Mouse (Mus musculus) splenic B cell, adult 2 months (primary cell): Measurements from ENCODE around the gene Srrm3.

Experiments used
- DNase-seq: peaks from one replicate; pipeline ENCODE4 v3.0.0-alpha.2; 2011; ENCODE audit warnings: low read depth, low spot score
- H3K27me3 ChIP-seq: 2 replicates; pipeline ENCODE4 v1.6.1; 2012; ENCODE audit warnings: mild to moderate bottlenecking, low read length, moderate library complexity, mixed read lengths; ENCODE audit not compliant: control insufficient read depth, poor library complexity, insufficient read depth, severe bottlenecking
- H3K36me3 ChIP-seq: 2 replicates; pipeline ENCODE4 v1.6.1; 2012; ENCODE audit warnings: mild to moderate bottlenecking, low read length, moderate library complexity, mixed read lengths; ENCODE audit not compliant: control insufficient read depth, poor library complexity, insufficient read depth, severe bottlenecking

Gene Srrm3

DNA sequence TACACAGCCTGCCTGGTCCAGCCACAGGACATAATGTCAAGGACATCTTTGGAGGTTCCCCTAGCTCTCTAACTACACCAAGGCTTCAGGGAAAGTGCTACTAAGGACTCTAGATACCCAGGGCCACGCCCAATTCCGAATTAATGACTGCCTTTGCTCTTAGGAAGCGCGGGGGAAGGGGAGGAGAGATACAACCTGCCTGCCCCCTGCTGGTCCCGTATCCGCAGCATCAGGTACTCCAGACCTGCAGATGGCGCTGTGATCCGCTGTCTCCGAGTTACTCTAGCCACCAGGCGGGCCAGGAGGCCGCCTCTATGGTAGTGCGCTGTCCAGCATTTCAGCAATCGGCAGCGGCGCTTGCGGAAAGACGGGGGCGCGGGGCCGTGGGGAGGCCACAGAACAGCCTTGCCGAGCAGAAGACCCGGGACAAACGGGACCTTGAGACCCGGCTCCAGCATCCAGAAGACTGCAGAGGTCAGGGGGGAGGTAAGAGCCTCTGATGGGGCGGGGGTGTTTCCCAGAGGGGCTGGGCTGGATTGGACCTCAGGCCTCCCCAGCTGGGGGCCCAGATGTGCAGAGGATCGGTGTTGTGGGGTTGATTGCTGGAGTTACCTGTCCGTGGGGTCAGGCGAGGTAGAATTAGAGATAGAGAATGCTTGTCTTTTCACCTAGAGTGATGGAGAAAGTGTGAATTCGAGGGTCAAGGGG is at the start of gene Srrm3:
Gene Srrm3, plus strand, starts transcription at position 336 of the 708 bp plus-strand sequence.
- DNase-seq = peak; percentile 94
- H3K27me3 ChIP-seq = no peaks in the 10 kb centered on the region
- H3K36me3 ChIP-seq = no peaks in the 10 kb centered on the region

DNA sequence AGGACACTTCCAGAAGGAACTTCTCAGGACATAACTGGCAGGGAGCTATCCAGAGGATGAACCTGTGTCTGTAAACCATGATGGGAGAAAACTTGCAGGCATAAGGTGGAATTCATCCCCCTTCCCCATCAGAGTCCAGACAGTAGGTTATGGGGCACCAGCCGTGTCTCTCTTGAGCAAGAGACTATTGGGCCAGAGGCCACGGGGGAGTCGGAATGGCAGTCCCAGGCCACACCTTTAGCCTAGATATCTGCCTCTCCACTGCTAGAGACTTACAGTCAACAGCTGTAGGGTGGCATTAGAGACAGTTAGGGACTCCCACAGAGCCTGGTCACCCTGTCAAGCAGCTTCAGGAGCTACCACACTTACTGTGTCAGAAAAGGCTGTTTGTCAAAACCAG is 44.8 kb upstream of the Srrm3 start:
- Histone ChIP-seq H3K36me3 (no peaks in the 10 kb centered on the region), H3K27me3 (no peaks in the 10 kb centered on the region)
- DNase-seq = no peak

DNA sequence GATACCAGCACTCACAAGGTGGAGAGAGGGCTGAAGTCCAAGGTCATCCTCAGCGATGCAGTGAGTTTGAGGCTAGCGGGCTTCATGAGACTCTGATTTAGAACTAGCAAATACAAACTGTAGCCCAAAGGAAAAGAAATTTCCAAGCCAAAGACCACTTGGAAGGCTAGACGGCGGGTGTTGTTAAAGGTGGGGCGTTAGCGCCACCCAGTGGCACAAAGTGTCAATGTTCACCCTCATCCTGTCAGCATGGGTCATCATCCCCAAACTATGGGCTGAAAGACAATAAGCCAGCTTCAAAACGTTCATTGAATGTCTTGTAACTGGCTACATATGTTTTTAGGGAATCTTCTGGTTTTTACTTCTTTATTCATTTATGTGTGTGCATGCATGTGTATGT is 43.2 kb upstream of the Srrm3 start:
- DNase-seq = peak; percentile 84
- Histone ChIP-seq H3K27me3 (no peaks in the 10 kb centered on the region), H3K36me3 (no peaks in the 10 kb centered on the region)

DNA sequence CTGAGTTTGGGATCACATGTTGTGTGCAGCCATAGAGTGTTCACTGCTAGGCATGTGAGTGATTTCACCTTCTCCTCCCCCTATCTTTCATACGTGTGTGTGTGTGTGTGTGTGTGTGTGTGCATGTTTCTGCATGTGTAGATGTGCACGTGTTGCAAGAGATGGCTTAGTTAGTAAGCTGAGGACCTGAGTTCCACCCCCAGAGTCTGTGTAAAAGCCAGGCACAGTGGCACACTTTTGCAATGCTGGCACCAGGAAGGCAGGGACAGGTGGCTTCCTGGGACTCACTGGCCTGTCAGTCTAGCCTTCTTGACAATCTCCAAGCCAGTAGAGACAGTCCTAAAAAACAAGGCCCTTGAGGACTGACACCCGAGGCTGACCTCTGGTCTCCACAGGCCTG is 41.7 kb upstream of the Srrm3 start:
- no peak for DNase-seq
- no peaks in the 10 kb centered on the region for H3K36me3 ChIP-seq
- no peaks in the 10 kb centered on the region for H3K27me3 ChIP-seq

DNA sequence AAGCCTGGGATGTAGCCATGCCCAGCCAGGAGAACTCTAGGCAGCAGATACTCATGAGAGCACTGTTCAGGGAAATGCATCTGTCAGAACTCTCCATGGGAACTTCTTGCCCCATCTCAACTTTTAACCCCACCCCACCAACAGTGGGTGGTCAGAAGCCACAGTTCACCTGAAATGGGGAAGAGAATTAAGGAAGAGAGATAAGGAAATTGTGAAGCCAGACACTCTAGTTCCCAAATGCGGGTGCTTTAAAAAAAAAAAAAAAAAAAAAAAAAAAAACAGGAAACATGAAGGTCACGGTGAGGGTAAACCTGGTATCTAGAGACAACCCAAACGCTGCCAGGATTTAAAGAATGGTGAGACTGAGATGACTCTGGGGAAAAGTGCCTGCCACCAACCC is 34.2 kb upstream of the Srrm3 start:
- no peak for DNase-seq
- Histone ChIP-seq H3K27me3 (no peaks in the 10 kb centered on the region), H3K36me3 (no peaks in the 10 kb centered on the region)

DNA sequence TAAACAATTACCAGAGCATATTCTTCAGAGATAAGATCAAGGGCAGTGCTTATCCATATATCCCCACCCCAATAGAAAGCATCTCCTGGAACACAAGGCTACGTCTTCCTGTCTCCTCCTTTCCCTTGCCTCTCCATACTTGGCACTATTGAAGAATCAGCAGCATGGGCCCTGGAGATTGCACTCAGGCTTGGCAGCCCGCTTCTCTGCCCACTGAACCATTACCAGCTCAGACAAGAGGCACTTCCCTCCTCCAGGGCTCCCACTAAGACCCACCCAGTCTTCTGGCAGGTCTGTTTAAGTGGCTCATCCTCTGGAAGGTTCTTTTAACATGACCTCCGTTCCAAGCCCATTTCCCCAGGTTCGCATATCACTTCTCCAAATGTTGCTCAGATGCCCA is 30.1 kb upstream of the Srrm3 start:
- no peaks in the 10 kb centered on the region for H3K36me3 ChIP-seq
- H3K27me3 ChIP-seq = no peaks in the 10 kb centered on the region
- DNase-seq = no peak

DNA sequence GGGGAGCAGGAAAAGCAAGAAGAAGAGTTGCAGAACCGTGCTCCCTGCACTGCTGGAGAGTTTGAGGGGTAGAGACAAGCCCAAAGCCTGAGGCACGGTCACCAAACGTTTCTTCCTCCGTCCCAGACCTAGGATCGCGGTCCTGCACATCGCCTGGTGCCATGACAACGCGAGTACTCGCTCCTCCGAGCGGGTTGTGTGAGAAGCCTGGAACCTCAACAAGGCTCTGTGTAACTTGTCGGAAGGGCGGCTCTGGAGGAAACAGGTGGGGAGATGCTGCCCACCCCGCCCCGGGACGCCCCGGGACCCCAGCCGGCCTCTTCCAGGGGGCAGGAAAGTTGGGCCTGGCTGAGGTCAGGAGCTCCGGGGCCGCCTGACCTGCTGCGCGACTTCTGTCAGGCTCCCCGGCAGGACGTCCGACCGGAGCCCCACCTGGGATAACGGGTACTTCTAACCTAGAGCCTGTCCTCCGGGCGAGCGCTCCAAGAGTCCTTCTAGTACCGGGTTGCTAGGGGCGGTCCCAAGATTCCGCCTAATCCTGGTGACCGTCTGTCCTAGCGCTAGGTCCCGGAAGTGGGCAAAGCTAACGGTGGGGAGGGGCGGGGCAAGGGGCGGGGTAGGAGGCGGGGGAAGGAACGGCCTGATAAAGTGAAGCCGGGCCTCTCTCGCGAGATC is 28.8 kb upstream of the Srrm3 start, which contains the start of gene Styxl1:
Gene Styxl1, minus strand, starts transcription at position 590 of the 675 bp plus-strand sequence.
- Histone ChIP-seq H3K27me3 (no peaks in the 10 kb centered on the region), H3K36me3 (no peaks in the 10 kb centered on the region)
- no peak for DNase-seq

DNA sequence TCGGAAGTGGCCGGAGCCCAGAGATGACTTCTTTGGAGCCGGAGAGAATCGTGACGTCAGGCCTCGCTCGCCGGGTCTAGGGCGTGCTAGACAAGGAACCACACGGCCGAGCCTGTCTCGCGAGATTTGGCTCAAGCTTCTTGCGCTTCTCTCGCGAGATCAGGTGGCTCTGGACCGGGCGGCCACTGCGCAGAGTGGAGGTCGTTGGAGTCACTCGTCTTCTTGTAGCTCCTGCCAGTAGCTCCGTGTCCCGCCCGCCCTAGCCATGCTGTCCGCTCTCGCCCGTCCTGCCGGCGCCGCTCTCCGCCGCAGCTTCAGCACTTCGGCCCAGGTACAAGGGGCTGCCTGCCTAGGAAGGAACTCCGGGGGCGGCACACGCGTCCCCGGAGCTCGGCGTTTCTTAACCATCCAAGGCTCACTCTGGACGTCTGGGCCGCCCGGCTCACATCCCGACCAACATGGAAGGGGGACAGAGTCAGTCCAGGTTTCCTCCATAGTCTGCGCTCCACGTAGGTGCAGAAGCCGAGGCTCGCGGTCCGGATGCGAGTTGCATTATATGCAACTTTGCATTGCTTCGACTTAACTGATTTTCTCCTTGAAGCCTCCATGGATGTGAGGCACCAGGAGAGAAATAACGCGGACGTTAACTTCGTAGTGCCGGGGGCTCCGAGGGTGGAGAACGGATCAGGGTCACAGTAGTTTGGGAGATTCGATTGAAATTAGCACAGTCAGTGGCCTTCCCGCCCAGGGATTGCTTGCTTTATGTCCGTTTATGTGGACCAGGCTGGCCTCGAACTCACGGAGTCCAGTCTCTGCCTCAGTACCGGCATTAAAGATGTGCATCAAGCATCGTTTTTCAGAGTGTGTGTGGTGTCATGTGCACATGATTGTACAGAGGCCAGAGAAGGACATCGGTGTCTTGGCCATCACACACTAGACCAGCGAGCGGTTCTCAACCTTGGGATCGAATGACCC is 27.9 kb upstream of the Srrm3 start, which contains the start of gene Mdh2:
Gene Mdh2, plus strand, starts transcription at position 10 of the 975 bp plus-strand sequence.
- H3K27me3 ChIP-seq = no peaks in the 10 kb centered on the region
- H3K36me3 ChIP-seq = no peaks in the 10 kb centered on the region
- DNase-seq = peak; percentile 100

DNA sequence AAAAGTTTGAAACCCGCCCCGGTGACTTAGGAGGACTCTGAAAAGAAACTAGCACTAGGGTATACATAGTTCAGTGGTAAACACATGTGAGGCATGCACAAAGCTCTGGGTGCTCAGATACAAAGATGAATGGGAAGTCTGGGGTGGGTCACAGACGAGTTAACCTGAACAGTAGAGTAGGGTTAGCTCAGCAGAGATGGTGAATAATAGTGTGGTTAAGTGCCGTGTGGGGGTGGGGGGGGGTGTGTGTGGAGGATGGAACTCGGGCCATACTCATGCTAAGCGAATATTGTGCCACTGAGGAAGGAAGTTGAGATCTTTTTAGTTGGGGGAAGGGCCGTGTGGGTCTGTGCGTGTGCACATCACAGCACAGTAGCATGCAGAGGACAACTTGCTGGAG is 26.4 kb upstream of the Srrm3 start:
- no peak for DNase-seq
- H3K27me3 ChIP-seq = no peaks in the 10 kb centered on the region
- peaks cover 3% of the 10 kb centered on the region for H3K36me3 ChIP-seq

DNA sequence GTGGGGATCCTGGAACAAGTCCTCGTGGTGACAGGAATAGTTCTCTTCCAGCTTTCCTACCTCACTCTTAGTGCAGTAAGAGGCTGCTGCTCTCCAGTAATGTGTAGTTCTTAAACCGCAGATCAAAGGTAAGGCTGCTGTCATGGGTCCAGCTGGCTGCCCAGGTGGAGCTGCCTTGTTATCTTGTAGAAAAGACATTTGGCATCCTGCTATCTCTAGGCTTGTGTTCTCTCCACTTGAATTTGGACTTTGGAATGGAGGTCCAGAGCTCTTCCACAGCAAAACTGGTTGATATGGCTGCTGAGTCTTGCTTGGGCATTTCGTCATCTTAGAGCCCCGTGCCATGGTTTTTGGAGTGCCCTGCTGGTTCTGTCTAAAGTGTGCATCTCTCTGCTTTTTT is 23.8 kb upstream of the Srrm3 start:
- Histone ChIP-seq H3K27me3 (no peaks in the 10 kb centered on the region), H3K36me3 (peaks cover 10% of the 10 kb centered on the region)
- DNase-seq = no peak

DNA sequence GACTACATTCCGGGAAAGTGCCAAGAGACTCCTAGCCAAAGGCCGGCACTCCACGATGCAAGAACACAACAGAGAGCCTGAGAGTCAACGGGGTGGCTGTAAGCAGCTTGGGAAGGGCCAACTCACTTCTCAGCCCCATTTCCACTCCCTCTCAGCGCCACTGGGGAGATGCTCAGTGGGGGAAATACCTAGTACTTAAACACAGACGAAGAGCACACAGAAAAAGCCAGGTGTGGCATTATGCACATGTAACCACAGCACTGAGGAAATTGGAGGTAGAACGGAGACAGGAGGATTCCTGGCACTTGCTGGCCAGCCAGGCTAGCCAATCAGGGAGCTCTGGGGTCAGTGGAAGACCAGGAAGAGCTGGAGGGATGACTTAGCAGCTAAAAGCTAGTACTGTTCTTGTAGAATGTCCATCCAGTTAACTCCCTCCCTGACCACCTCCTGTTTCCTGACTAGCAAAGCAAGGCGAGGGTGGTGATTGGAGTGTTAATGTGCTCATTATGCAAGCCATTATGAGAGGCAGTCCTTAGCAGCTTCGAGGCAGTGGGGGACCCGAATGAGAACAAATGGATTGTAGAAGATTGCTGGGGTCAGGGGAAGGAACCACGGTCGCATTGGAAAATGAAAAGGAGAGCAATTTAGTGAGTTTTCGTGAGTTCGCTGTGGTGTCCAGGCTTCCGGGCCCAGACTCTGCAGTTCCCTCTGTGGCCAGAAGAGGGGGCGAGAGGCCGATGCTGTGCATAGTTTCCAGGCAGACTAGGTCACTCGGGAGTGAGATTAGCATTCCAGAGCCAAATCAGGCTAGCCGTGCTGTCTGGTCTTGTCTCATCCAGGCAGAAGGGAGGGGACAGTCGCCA is 12.5 kb upstream of the Srrm3 start:
- peaks cover 5% of the 10 kb centered on the region for H3K36me3 ChIP-seq
- H3K27me3 ChIP-seq = no peaks in the 10 kb centered on the region
- DNase-seq = peak; percentile 78

DNA sequence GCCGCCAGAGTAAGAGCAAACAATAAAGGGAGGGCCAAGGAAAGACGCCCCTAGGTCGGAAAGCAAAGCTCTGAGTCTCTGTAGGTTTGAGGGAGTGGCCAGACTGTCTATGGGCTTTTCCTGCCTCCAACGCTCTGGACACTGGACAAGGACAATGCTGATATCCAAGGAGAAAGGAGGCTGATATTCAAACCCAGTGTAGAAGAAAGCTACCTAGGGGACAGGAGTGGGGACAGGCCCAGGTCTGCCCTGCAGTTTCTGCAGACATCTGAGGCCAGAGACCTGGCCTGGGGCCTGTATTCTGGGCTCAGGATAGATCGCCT is 11.9 kb upstream of the Srrm3 start:
- DNase-seq = no peak
- Histone ChIP-seq H3K27me3 (no peaks in the 10 kb centered on the region), H3K36me3 (peaks cover 2% of the 10 kb centered on the region)

DNA sequence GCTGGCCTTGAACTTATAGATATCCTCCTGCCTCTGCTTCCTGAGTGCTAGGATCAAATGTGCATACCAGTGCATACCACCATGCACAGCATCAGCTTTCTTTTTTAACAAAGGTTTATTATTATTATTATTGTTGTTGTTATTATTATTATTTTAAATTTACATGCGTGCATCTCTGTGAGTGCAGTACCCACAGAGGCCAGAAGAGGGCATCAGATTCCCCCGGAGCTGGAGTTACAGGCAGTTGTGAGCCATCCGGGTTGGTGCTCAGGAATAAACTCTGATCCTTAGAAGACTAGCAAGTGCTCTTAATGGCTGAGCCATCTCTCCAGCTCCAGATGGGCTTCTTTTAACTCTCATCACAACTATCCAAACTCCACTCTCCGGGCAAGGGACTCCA is 6.9 kb upstream of the Srrm3 start:
- Histone ChIP-seq H3K27me3 (no peaks in the 10 kb centered on the region), H3K36me3 (no peaks in the 10 kb centered on the region)
- peak; percentile 24 for DNase-seq

DNA sequence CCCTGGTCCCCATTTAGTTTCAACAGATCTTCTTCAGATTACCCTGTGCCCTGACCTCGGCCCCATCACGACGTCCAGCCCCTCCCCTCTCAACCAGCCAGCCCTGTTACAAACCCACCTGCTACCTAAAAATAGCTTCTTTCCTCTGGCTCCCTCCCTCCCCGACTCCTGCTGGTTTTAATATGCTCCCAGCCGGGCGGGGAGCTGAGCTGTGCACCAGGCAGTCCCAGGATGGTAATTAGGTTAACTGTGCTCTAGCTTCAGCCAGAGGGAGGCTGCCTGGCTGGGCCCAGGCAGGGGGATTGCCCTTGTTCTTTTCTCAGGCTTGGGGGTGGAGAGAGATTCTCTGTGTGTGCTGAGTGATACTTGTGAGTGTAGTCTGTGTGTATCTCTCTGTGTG is 5.8 kb upstream of the Srrm3 start:
- Histone ChIP-seq H3K36me3 (no peaks in the 10 kb centered on the region), H3K27me3 (no peaks in the 10 kb centered on the region)
- no peak for DNase-seq
